Mouse (Mus musculus) heart, embryonic 15.5 days (tissue): ENCODE data around the gene Arl13a. TPM values are rescaled to one million over a fixed set of nuclear protein-coding genes. Genes with fewer than 3 reads are reported as not detected.

Experiments used
- ATAC-seq: fragments of 200-750 bp; cut with Nextera tagmentation; replicated peaks from 2 replicates; pipeline ENCODE4 v1.8.0; 2017; ENCODE audit warnings: low read depth, moderate TSS enrichment; ENCODE audit not compliant: insufficient number of reproducible peaks, insufficient read depth, low FRiP score
- H3K27ac ChIP-seq: fragments of 300-500 bp; sonication (generic); 2 replicates; pipeline ENCODE4 v1.5.1; 2015; ENCODE audit warnings: mild to moderate bottlenecking, inconsistent platforms
- H3K27me3 ChIP-seq: fragments of 300-500 bp; sonication (generic); 2 replicates; pipeline ENCODE4 v1.6.1; 2015; ENCODE audit warnings: inconsistent platforms
- H3K36me3 ChIP-seq: fragments of 300-500 bp; sonication (generic); 2 replicates; pipeline ENCODE4 v1.6.1; 2015; ENCODE audit warnings: mild to moderate bottlenecking, inconsistent platforms
- H3K4me1 ChIP-seq: fragments of 300-500 bp; sonication (generic); replicated peaks from 2 replicates; pipeline ENCODE4 v1.6.1; 2015; ENCODE audit warnings: inconsistent platforms
- H3K4me2 ChIP-seq: fragments of 300-500 bp; sonication (generic); 2 replicates; pipeline ENCODE4 v1.6.1; 2015; ENCODE audit warnings: inconsistent platforms, mild to moderate bottlenecking, moderate library complexity
- H3K4me3 ChIP-seq: fragments of 300-500 bp; sonication (generic); 2 replicates; pipeline ENCODE4 v1.5.1; 2015; ENCODE audit warnings: mild to moderate bottlenecking, inconsistent platforms
- H3K9ac ChIP-seq: fragments of 300-500 bp; sonication (generic); 2 replicates; pipeline ENCODE4 v1.6.1; 2015; ENCODE audit warnings: mild to moderate bottlenecking, inconsistent platforms
- H3K9me3 ChIP-seq: fragments of 300-500 bp; sonication (generic); replicated peaks from 2 replicates; pipeline ENCODE4 v1.6.1; 2016; ENCODE audit warnings: inconsistent platforms
- WGBS: fragments of 180-500 bp; shearing (Covaris S2); methylation state at CpG from one replicate; pipeline ENCODE4 v1.1.7; 2015; ENCODE audit warnings: mixed read lengths; 5-methylcytosine and 5-hydroxymethylcytosine counted together
- polyA plus RNA-seq: library from polyadenylated mRNA; unstranded; fragments of >200 nt; fragmentation: Nextera tagmentation; extraction: Ambion mirVana; gene quantifications from 2 replicates; pipeline ENCODE4 v1.2.1, GENCODE M21; 2015

The Arl13a gene
- polyA plus RNA-seq, 1 experiment from 2014 or later, result 0.09 TPM

- H3K4me1 ChIP-seq, result no peaks in the 10 kb centered on the region
- 86% methylated on average over 7 of the region's 7 CpGs for WGBS
- H3K9me3 ChIP-seq, result no peaks in the 10 kb centered on the region
- no peak overlapping the region for H3K4me2 ChIP-seq
- no peak overlapping the region for H3K27ac ChIP-seq
- H3K4me3 ChIP-seq, result no peak overlapping the region
- H3K36me3 ChIP-seq, result no peaks in the 10 kb centered on the region
- no peaks in the 10 kb centered on the region for H3K27me3 ChIP-seq
- no peak overlapping the region for H3K9ac ChIP-seq
- no peak for ATAC-seq
Measured at GRCm38 (mm10) chrX:134211151-134211642, 23.9 kb downstream of the Arl13a start.

DNA sequence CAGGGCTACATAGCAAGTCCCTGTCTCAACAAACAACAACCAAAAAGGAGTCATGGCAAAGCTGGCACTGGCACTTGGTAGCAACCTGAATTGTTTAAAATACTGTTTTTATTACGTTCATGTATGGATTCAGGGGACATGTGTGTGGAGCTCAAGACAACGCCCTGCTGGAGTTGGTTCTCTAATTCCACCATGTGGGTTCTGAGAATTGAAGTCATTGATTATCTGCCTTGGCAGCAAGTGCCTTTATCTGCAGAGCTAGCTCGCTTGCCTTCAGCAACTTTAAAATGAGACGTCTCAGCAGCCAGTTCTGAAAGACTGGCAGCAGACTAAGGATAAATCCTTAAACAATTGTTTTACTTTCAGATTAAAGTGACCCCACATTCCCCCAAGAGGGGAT is 30.9 kb downstream of the Arl13a start:
- no peak for ATAC-seq

GRCm38 (mm10) chrX:134220618-134221017 is 33.3 kb downstream of the Arl13a start:
- no peaks in the 10 kb centered on the region for H3K9me3 ChIP-seq
- no peak for ATAC-seq
- H3K4me3 ChIP-seq, result no peak overlapping the region
- H3K4me2 ChIP-seq, result no peak overlapping the region
- H3K36me3 ChIP-seq, result no peaks in the 10 kb centered on the region
- H3K27ac ChIP-seq, result no peak overlapping the region
- 24% methylated on average over 3 of the region's 3 CpGs for WGBS
- no peak overlapping the region for H3K9ac ChIP-seq
- no peaks in the 10 kb centered on the region for H3K4me1 ChIP-seq
- no peaks in the 10 kb centered on the region for H3K27me3 ChIP-seq

More for the DNA sequence above, 30.9 kb downstream of the Arl13a start:
- WGBS, result 55% methylated on average over 4 of the region's 4 CpGs
- H3K9ac ChIP-seq, result no peak overlapping the region
- no peaks in the 10 kb centered on the region for H3K9me3 ChIP-seq
- no peaks in the 10 kb centered on the region for H3K4me1 ChIP-seq
- no peaks in the 10 kb centered on the region for H3K36me3 ChIP-seq
- no peak overlapping the region for H3K27ac ChIP-seq
- H3K4me2 ChIP-seq, result no peak overlapping the region
- H3K27me3 ChIP-seq, result no peaks in the 10 kb centered on the region
- no peak overlapping the region for H3K4me3 ChIP-seq

- H3K27ac ChIP-seq, result no peak within 1 kb of the TSS
- H3K4me3 ChIP-seq, result no peak within 1 kb of the TSS
- no peaks in the 10 kb centered on the region for H3K9me3 ChIP-seq
- no peaks in the 10 kb centered on the region for H3K4me1 ChIP-seq
- no peaks in the 10 kb centered on the region for H3K27me3 ChIP-seq
- H3K4me2 ChIP-seq, result no peak within 1 kb of the TSS
- 61% methylated on average over 4 of the region's 4 CpGs for WGBS
- H3K9ac ChIP-seq, result no peak within 1 kb of the TSS
- ATAC-seq, result no peak
- H3K36me3 ChIP-seq, result no peaks in the 10 kb centered on the region
Measured at GRCm38 (mm10) chrX:134221856-134222255, 34.6 kb downstream of the Arl13a start, which contains the start of gene Nox1. TSS of gene Nox1 (minus strand) at chrX:134221956.

DNA sequence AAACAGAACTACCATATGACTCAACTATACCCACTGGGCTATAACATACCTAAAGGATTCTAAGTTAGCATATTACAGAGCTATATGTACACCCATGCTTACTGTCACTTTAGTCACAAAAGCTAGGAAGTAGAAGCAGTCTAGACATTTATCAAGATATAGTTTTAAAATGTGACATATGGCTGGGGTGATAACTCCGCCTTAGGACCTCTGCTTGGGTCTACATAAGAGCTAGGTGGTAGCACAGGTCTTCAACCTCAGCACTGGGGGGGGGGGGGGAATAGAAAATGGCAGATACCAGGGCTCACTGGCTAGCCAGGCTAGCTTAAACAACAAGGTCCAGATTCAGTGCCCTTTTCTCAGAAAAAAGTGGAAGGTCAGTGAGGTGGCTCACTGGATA is 45.7 kb downstream of the Arl13a start:
- no peak for ATAC-seq
- Histone ChIP-seq H3K27me3 (no peaks in the 10 kb centered on the region), H3K36me3 (no peaks in the 10 kb centered on the region), H3K4me1 (no peaks in the 10 kb centered on the region), H3K9ac (no peak overlapping the region), H3K4me2 (no peak overlapping the region), H3K4me3 (no peak overlapping the region), H3K27ac (no peak overlapping the region), H3K9me3 (no peaks in the 10 kb centered on the region)
- WGBS, result 89% methylated on average over 1 of the region's 1 CpGs

DNA sequence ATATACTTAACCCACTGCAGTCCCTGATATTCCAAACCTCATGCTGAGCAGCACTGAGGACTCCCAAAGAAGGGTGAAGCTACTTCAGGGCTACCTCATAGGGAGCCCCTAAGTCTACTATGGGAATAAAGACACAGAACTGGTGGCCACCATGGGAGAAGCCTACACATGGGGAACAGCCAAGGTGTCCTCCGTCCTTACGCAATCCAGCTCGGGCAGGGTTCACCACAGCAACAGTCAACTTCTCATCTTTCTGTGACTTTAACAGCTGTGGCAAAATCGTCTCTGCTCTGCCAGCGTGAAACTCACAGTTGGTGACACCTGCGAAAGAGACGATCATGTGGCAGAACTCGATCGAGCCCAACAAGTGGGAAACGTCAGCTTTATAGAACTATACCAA is 51.0 kb downstream of the Arl13a start:
- Histone ChIP-seq H3K9me3 (no peaks in the 10 kb centered on the region), H3K27ac (no peak overlapping the region), H3K4me3 (no peak overlapping the region), H3K36me3 (peaks cover 23% of the 10 kb centered on the region; the same call in 1 of the 2 replicates), H3K9ac (no peak overlapping the region), H3K4me2 (no peak overlapping the region), H3K27me3 (no peaks in the 10 kb centered on the region), H3K4me1 (no peaks in the 10 kb centered on the region)
- ATAC-seq, result no peak
- 92% methylated on average over 10 of the region's 10 CpGs for WGBS

- no peak for ATAC-seq
- H3K4me2 ChIP-seq, result no peak overlapping the region
- no peaks in the 10 kb centered on the region for H3K27me3 ChIP-seq
- peaks cover 8% of the 10 kb centered on the region; the same call in 1 of the 2 replicates for H3K36me3 ChIP-seq
- 86% methylated on average over 10 of the region's 10 CpGs for WGBS
- no peaks in the 10 kb centered on the region for H3K4me1 ChIP-seq
- no peak overlapping the region for H3K27ac ChIP-seq
- H3K4me3 ChIP-seq, result no peak overlapping the region
- no peaks in the 10 kb centered on the region for H3K9me3 ChIP-seq
- H3K9ac ChIP-seq, result no peak overlapping the region
Measured at GRCm38 (mm10) chrX:134245946-134246345, 58.6 kb downstream of the Arl13a start.

- Histone ChIP-seq H3K27me3 (no peaks in the 10 kb centered on the region), H3K4me2 (no peak overlapping the region), H3K4me1 (no peaks in the 10 kb centered on the region), H3K36me3 (no peaks in the 10 kb centered on the region), H3K27ac (no peak overlapping the region), H3K9ac (no peak overlapping the region), H3K4me3 (no peak overlapping the region), H3K9me3 (no peaks in the 10 kb centered on the region)
- no peak for ATAC-seq
- WGBS, result 60% methylated on average over 2 of the region's 2 CpGs
Measured at GRCm38 (mm10) chrX:134248202-134248601, 60.9 kb downstream of the Arl13a start.

Other genes starting within 250 kb of the Arl13a start
- gene Sytl4, start 205.7 kb upstream of the Arl13a start, polyA plus RNA-seq, result 2.2 and 4.4 TPM in 2 replicates
- 20.4 and 26.9 TPM in 2 replicates for gene Cstf2, start 128.3 kb upstream of the Arl13a start, polyA plus RNA-seq
- 0.18 and 0.41 TPM in 2 replicates for gene Xkrx, start 25.4 kb upstream of the Arl13a start, polyA plus RNA-seq
- gene Nox1, start 34.5 kb downstream of the Arl13a start, polyA plus RNA-seq, result 0.21 and 0.52 TPM in 2 replicates
- 37.5 and 39.3 TPM in 2 replicates for gene Trmt2b, start 89.5 kb downstream of the Arl13a start, polyA plus RNA-seq
- gene Tmem35a, start 107.7 kb downstream of the Arl13a start, polyA plus RNA-seq, result 18.5 and 19.9 TPM in 2 replicates
- gene Cenpi, start 120.6 kb downstream of the Arl13a start, polyA plus RNA-seq, result 22.2 and 26.9 TPM in 2 replicates
- 0.26 and 0.44 TPM in 2 replicates for gene Drp2, start 217.1 kb downstream of the Arl13a start, polyA plus RNA-seq